Mouse (Mus musculus): ENCODE data around the gene Lrp6. TPM values are rescaled to one million over a fixed set of nuclear protein-coding genes. Genes with fewer than 3 reads are reported as not detected.

Gene Lrp6
- polyA plus RNA-seq, 1 experiment from 2014 or later = 26.4 TPM

- no peak for ATAC-seq (ENCODE audit: insufficient number of reproducible peaks, insufficient read depth, low FRiP score, low read depth)
- H3K4me3 ChIP-seq (ENCODE audit: control insufficient read depth in 1 of 2, insufficient read depth in 1 of 2, low read depth in 1 of 2, low read length in 2 of 2) = no peak overlapping the region
- H3K27me3 ChIP-seq (ENCODE audit: control insufficient read depth, insufficient read depth, low read length) = 0 out of 2 replicates have a peak, but pooled peaks cover 3% of the 10 kb centered on the region
- peaks cover 0 to 2% of the 10 kb centered on the region in 2 experiments; a peak in 1 of 4 replicates for H3K4me1 ChIP-seq (ENCODE audit: control insufficient read depth in 2 of 2, insufficient read depth in 2 of 2, low read length in 2 of 2)
- no peaks in the 10 kb centered on the region for H3K36me3 ChIP-seq (ENCODE audit: control insufficient read depth, insufficient read depth, low read length)
- H3K9ac ChIP-seq (ENCODE audit: low read length) = no peak overlapping the region
- 90% methylated on average over 3 of the region's 3 CpGs for WGBS
- H3K4me2 ChIP-seq (ENCODE audit: low read length) = no peak overlapping the region
- H3K9me3 ChIP-seq (ENCODE audit: control insufficient read depth, low read length) = no peaks in the 10 kb centered on the region
- no peak overlapping the region for H3K27ac ChIP-seq (replicated peaks in 1 of 2; ENCODE audit: control insufficient read depth in 1 of 2, insufficient read depth in 1 of 2, low read depth in 2 of 2, low read length in 2 of 2)
Measured at GRCm38 (mm10) chr6:134433281-134433680, 133.5 kb downstream of the Lrp6 start.

- H3K9ac ChIP-seq (ENCODE audit: low read length) = no peak overlapping the region
- H3K36me3 ChIP-seq (ENCODE audit: control insufficient read depth, insufficient read depth, low read length) = no peaks in the 10 kb centered on the region
- no peaks in the 10 kb centered on the region for H3K9me3 ChIP-seq (ENCODE audit: control insufficient read depth, low read length)
- no peak overlapping the region for H3K4me2 ChIP-seq (ENCODE audit: low read length)
- no peak overlapping the region for H3K27ac ChIP-seq (replicated peaks in 1 of 2; ENCODE audit: control insufficient read depth in 1 of 2, insufficient read depth in 1 of 2, low read depth in 2 of 2, low read length in 2 of 2)
- no peak overlapping the region for H3K4me3 ChIP-seq (ENCODE audit: control insufficient read depth in 1 of 2, insufficient read depth in 1 of 2, low read depth in 1 of 2, low read length in 2 of 2)
- ATAC-seq (ENCODE audit: insufficient number of reproducible peaks, insufficient read depth, low FRiP score, low read depth) = no peak
- H3K27me3 ChIP-seq (ENCODE audit: control insufficient read depth, insufficient read depth, low read length) = no peaks in the 10 kb centered on the region
- peaks cover 0 to 2% of the 10 kb centered on the region in 2 experiments; a peak in 1 of 4 replicates for H3K4me1 ChIP-seq (ENCODE audit: control insufficient read depth in 2 of 2, insufficient read depth in 2 of 2, low read length in 2 of 2)
- 70% methylated on average over 4 of the region's 4 CpGs for WGBS
Measured at GRCm38 (mm10) chr6:134431583-134431982, 135.2 kb downstream of the Lrp6 start.

GRCm38 (mm10) chr6:134430161-134430799 is 136.5 kb downstream of the Lrp6 start:
- ATAC-seq (ENCODE audit: insufficient number of reproducible peaks, insufficient read depth, low FRiP score, low read depth) = no peak
- Histone ChIP-seq H3K27ac (replicated peaks in 1 of 2; ENCODE audit: control insufficient read depth in 1 of 2, insufficient read depth in 1 of 2, low read depth in 2 of 2, low read length in 2 of 2) (no peak overlapping the region), H3K27me3 (ENCODE audit: control insufficient read depth, insufficient read depth, low read length) (no peaks in the 10 kb centered on the region), H3K36me3 (ENCODE audit: control insufficient read depth, insufficient read depth, low read length) (no peaks in the 10 kb centered on the region), H3K4me1 (ENCODE audit: control insufficient read depth in 2 of 2, insufficient read depth in 2 of 2, low read length in 2 of 2) (peaks cover 0 to 4% of the 10 kb centered on the region in 2 experiments; a peak in 1 of 4 replicates), H3K4me3 (ENCODE audit: control insufficient read depth in 1 of 2, insufficient read depth in 1 of 2, low read depth in 1 of 2, low read length in 2 of 2) (no peak overlapping the region), H3K4me2 (ENCODE audit: low read length) (no peak overlapping the region), H3K9ac (ENCODE audit: low read length) (no peak overlapping the region), H3K9me3 (ENCODE audit: control insufficient read depth, low read length) (no peaks in the 10 kb centered on the region)
- WGBS = 65% methylated on average over 9 of the region's 9 CpGs

- WGBS = 61% methylated on average over 5 of the region's 5 CpGs
- no peaks in the 10 kb centered on the region for H3K36me3 ChIP-seq (ENCODE audit: control insufficient read depth, insufficient read depth, low read length)
Measured at GRCm38 (mm10) chr6:134428455-134428854, 138.3 kb downstream of the Lrp6 start.

GRCm38 (mm10) chr6:134427165-134427564 is 139.6 kb downstream of the Lrp6 start:
- Histone ChIP-seq H3K4me2 (ENCODE audit: low read length) (no peak overlapping the region), H3K4me1 (ENCODE audit: control insufficient read depth in 2 of 2, insufficient read depth in 2 of 2, low read length in 2 of 2) (peaks cover 0 to 2% of the 10 kb centered on the region in 2 experiments; a peak in 1 of 4 replicates), H3K9me3 (ENCODE audit: control insufficient read depth, low read length) (no peaks in the 10 kb centered on the region), H3K27me3 (ENCODE audit: control insufficient read depth, insufficient read depth, low read length) (no peaks in the 10 kb centered on the region), H3K9ac (ENCODE audit: low read length) (no peak overlapping the region), H3K36me3 (ENCODE audit: control insufficient read depth, insufficient read depth, low read length) (no peaks in the 10 kb centered on the region), H3K4me3 (ENCODE audit: control insufficient read depth in 1 of 2, insufficient read depth in 1 of 2, low read depth in 1 of 2, low read length in 2 of 2) (no peak overlapping the region), H3K27ac (replicated peaks in 1 of 2; ENCODE audit: control insufficient read depth in 1 of 2, insufficient read depth in 1 of 2, low read depth in 2 of 2, low read length in 2 of 2) (no peak overlapping the region)
- WGBS = 70% methylated on average over 3 of the region's 3 CpGs
- no peak for ATAC-seq (ENCODE audit: insufficient number of reproducible peaks, insufficient read depth, low FRiP score, low read depth)

More at GRCm38 (mm10) chr6:134428455-134428854, 138.3 kb downstream of the Lrp6 start:
- Histone ChIP-seq H3K4me2 (ENCODE audit: low read length) (no peak overlapping the region), H3K27ac (replicated peaks in 1 of 2; ENCODE audit: control insufficient read depth in 1 of 2, insufficient read depth in 1 of 2, low read depth in 2 of 2, low read length in 2 of 2) (no peak overlapping the region), H3K9ac (ENCODE audit: low read length) (no peak overlapping the region), H3K4me3 (ENCODE audit: control insufficient read depth in 1 of 2, insufficient read depth in 1 of 2, low read depth in 1 of 2, low read length in 2 of 2) (no peak overlapping the region), H3K27me3 (ENCODE audit: control insufficient read depth, insufficient read depth, low read length) (no peaks in the 10 kb centered on the region), H3K9me3 (ENCODE audit: control insufficient read depth, low read length) (no peaks in the 10 kb centered on the region), H3K4me1 (ENCODE audit: control insufficient read depth in 2 of 2, insufficient read depth in 2 of 2, low read length in 2 of 2) (peaks cover 0 to 4% of the 10 kb centered on the region in 2 experiments; a peak in 1 of 4 replicates)
- ATAC-seq (ENCODE audit: insufficient number of reproducible peaks, insufficient read depth, low FRiP score, low read depth) = no peak

- H3K27me3 ChIP-seq (ENCODE audit: control insufficient read depth, insufficient read depth, low read length) = no peaks in the 10 kb centered on the region
- H3K36me3 ChIP-seq (ENCODE audit: control insufficient read depth, insufficient read depth, low read length) = no peaks in the 10 kb centered on the region
- peak overlapping the region; percentile 31 for H3K4me2 ChIP-seq (ENCODE audit: low read length)
- no peak overlapping the region for H3K27ac ChIP-seq (replicated peaks in 1 of 2; ENCODE audit: control insufficient read depth in 1 of 2, insufficient read depth in 1 of 2, low read depth in 2 of 2, low read length in 2 of 2)
- peaks cover 0 to 2% of the 10 kb centered on the region in 2 experiments; a peak in 1 of 4 replicates for H3K4me1 ChIP-seq (ENCODE audit: control insufficient read depth in 2 of 2, insufficient read depth in 2 of 2, low read length in 2 of 2)
- peak; percentile 55 for ATAC-seq (ENCODE audit: insufficient number of reproducible peaks, insufficient read depth, low FRiP score, low read depth)
- no peaks in the 10 kb centered on the region for H3K9me3 ChIP-seq (ENCODE audit: control insufficient read depth, low read length)
- no peak overlapping the region for H3K4me3 ChIP-seq (ENCODE audit: control insufficient read depth in 1 of 2, insufficient read depth in 1 of 2, low read depth in 1 of 2, low read length in 2 of 2)
- no peak overlapping the region for H3K9ac ChIP-seq (ENCODE audit: low read length)
- WGBS = 23% methylated on average over 11 of the region's 11 CpGs
Measured at GRCm38 (mm10) chr6:134425216-134425717, 141.5 kb downstream of the Lrp6 start.

GRCm38 (mm10) chr6:134421921-134422320 is 144.8 kb downstream of the Lrp6 start:
- peaks cover 2 to 5% of the 10 kb centered on the region in 2 experiments; a peak in 1 of 4 replicates for H3K4me1 ChIP-seq (ENCODE audit: control insufficient read depth in 2 of 2, insufficient read depth in 2 of 2, low read length in 2 of 2)
- ATAC-seq (ENCODE audit: insufficient number of reproducible peaks, insufficient read depth, low FRiP score, low read depth) = no peak
- no peak overlapping the region for H3K9ac ChIP-seq (ENCODE audit: low read length)
- H3K36me3 ChIP-seq (ENCODE audit: control insufficient read depth, insufficient read depth, low read length) = no peaks in the 10 kb centered on the region
- H3K4me3 ChIP-seq (ENCODE audit: control insufficient read depth in 1 of 2, insufficient read depth in 1 of 2, low read depth in 1 of 2, low read length in 2 of 2) = no peak overlapping the region
- no peaks in the 10 kb centered on the region for H3K9me3 ChIP-seq (ENCODE audit: control insufficient read depth, low read length)
- WGBS = 81% methylated on average over 6 of the region's 6 CpGs
- no peak overlapping the region for H3K27ac ChIP-seq (replicated peaks in 1 of 2; ENCODE audit: control insufficient read depth in 1 of 2, insufficient read depth in 1 of 2, low read depth in 2 of 2, low read length in 2 of 2)
- no peaks in the 10 kb centered on the region for H3K27me3 ChIP-seq (ENCODE audit: control insufficient read depth, insufficient read depth, low read length)
- H3K4me2 ChIP-seq (ENCODE audit: low read length) = no peak overlapping the region

Data from heart, embryonic 14.5 days (tissue).